Mouse (Mus musculus) heart, postnatal 0 days (tissue): Measurements from ENCODE around the gene Rasgrf2. TPM values are rescaled to one million over a fixed set of nuclear protein-coding genes. Genes with fewer than 3 reads are reported as not detected.

ENCODE experiments used
- ATAC-seq: fragments of 200-750 bp; cut with Nextera tagmentation; 2 replicates; pipeline ENCODE4 v1.8.0; 2017; ENCODE audit warnings: low read depth, moderate number of reproducible peaks, moderate library complexity; ENCODE audit not compliant: insufficient read depth
- DNase-seq: peaks from one replicate; pipeline ENCODE4 v3.0.0-alpha.2; 2016; ENCODE audit warnings: low spot score
- H3K27ac ChIP-seq: fragments of 300-500 bp; sonication (generic); 2 replicates; pipeline ENCODE4 v1.5.1; 2014; ENCODE audit warnings: low read depth, mild to moderate bottlenecking
- H3K27me3 ChIP-seq: fragments of 300-500 bp; sonication (generic); 2 replicates; pipeline ENCODE4 v1.6.1; 2014; ENCODE audit warnings: low read length, mixed read lengths; ENCODE audit not compliant: control insufficient read depth, insufficient read depth
- H3K36me3 ChIP-seq: fragments of 300-500 bp; sonication (generic); replicated peaks from 2 replicates; pipeline ENCODE4 v1.6.1; 2014; ENCODE audit warnings: low read length, mixed read lengths; ENCODE audit not compliant: control insufficient read depth, insufficient read depth
- H3K4me1 ChIP-seq: fragments of 300-500 bp; sonication (generic); 2 replicates; pipeline ENCODE4 v1.6.1; 2014; ENCODE audit warnings: antibody characterized with exemption; ENCODE audit not compliant: control insufficient read depth, insufficient read depth
- H3K4me2 ChIP-seq: fragments of 300-500 bp; sonication (generic); 2 replicates; pipeline ENCODE4 v1.6.1; 2014; ENCODE audit warnings: low read depth, mild to moderate bottlenecking, low read length, moderate library complexity
- H3K4me3 ChIP-seq: fragments of 300-500 bp; sonication (generic); 2 replicates; pipeline ENCODE4 v1.5.1; 2014; ENCODE audit warnings: low read depth, low read length
- H3K9ac ChIP-seq: fragments of 300-500 bp; sonication (generic); replicated peaks from 2 replicates; pipeline ENCODE4 v1.6.1; 2014; ENCODE audit warnings: low read depth, low read length, mixed read lengths
- H3K9me3 ChIP-seq: fragments of 300-500 bp; sonication (generic); replicated peaks from 2 replicates; pipeline ENCODE4 v1.6.1; 2016; ENCODE audit warnings: low read length; ENCODE audit not compliant: control insufficient read depth
- CTCF ChIP-seq: IDR thresholded peaks from 2 replicates; pipeline ENCODE4 v1.5.1; 2016; ENCODE audit warnings: antibody characterized with exemption, control low read depth, low read depth
- EP300 ChIP-seq: IDR thresholded peaks from 2 replicates; pipeline ENCODE4 v1.6.1; 2016; ENCODE audit warnings: antibody characterized with exemption, low read depth
- WGBS: fragments of 180-500 bp; shearing (Covaris S2); extraction: QIAGEN DNeasy Blood & Tissue Kit; methylation state at CpG from one replicate; pipeline ENCODE4 v1.1.7; 2014; 5-methylcytosine and 5-hydroxymethylcytosine counted together
- polyA plus RNA-seq: library from polyadenylated mRNA; unstranded; fragments of >200 nt; fragmentation: Nextera tagmentation; extraction: Ambion mirVana; gene quantifications from 2 replicates; pipeline ENCODE4 v1.2.1, GENCODE M21; 2015
- total RNA-seq: library from RNA; depleted of rRNA; stranded (reverse); fragments of >200 nt; gene quantifications from 2 replicates; pipeline ENCODE4 v1.2.3, GENCODE M21; 2014; ENCODE audit warnings: low replicate concordance

Rasgrf2 gene
- total and polyA plus RNA-seq, 2 experiments from 2014 or later = 0.34 to 1.8 TPM

- H3K4me3 ChIP-seq = no peak overlapping the region
- TF ChIP-seq CTCF = no peak
- no peak for TF ChIP-seq EP300
- H3K27me3 ChIP-seq = no peaks in the 10 kb centered on the region
- peak; percentile 15 for DNase-seq
- 61% methylated on average over 1 of the region's 1 CpGs for WGBS
- peaks cover 4% of the 10 kb centered on the region; the same call in 1 of the 2 replicates for H3K4me1 ChIP-seq
- no peak for ATAC-seq
- no peak overlapping the region for H3K9ac ChIP-seq
- no peaks in the 10 kb centered on the region for H3K9me3 ChIP-seq
- no peak overlapping the region for H3K4me2 ChIP-seq
- H3K36me3 ChIP-seq = no peaks in the 10 kb centered on the region
- H3K27ac ChIP-seq = no peak overlapping the region
Measured at GRCm38 (mm10) chr13:92073111-92073510, 58.3 kb downstream of the Rasgrf2 start.

- Histone ChIP-seq H3K9me3 (no peaks in the 10 kb centered on the region), H3K9ac (no peak overlapping the region), H3K27ac (no peak overlapping the region), H3K4me3 (no peak overlapping the region), H3K36me3 (no peaks in the 10 kb centered on the region), H3K4me1 (peaks cover 4% of the 10 kb centered on the region; the same call in 1 of the 2 replicates), H3K4me2 (no peak overlapping the region), H3K27me3 (no peaks in the 10 kb centered on the region)
- DNase-seq = no peak
- TF ChIP-seq EP300 (no peak), CTCF (no peak)
- no peak for ATAC-seq
Measured at GRCm38 (mm10) chr13:92068651-92069050, 62.8 kb downstream of the Rasgrf2 start.

GRCm38 (mm10) chr13:92067831-92068230 lies 63.6 kb downstream of the Rasgrf2 start:
- Histone ChIP-seq H3K27me3 (no peaks in the 10 kb centered on the region), H3K36me3 (no peaks in the 10 kb centered on the region), H3K9me3 (no peaks in the 10 kb centered on the region), H3K4me1 (no peaks in the 10 kb centered on the region), H3K9ac (no peak overlapping the region), H3K27ac (no peak overlapping the region), H3K4me2 (no peak overlapping the region), H3K4me3 (no peak overlapping the region)
- 51% methylated on average over 2 of the region's 2 CpGs for WGBS
- no peak for DNase-seq
- no peak for TF ChIP-seq EP300
- TF ChIP-seq CTCF = no peak
- no peak for ATAC-seq

GRCm38 (mm10) chr13:92053748-92054147 lies 77.7 kb downstream of the Rasgrf2 start:
- 90% methylated on average over 12 of the region's 12 CpGs for WGBS
- H3K9ac ChIP-seq = no peak overlapping the region
- no peaks in the 10 kb centered on the region for H3K9me3 ChIP-seq
- TF ChIP-seq CTCF (no peak), EP300 (no peak)
- DNase-seq = no peak
- H3K4me2 ChIP-seq = no peak overlapping the region
- no peak overlapping the region for H3K4me3 ChIP-seq
- no peak overlapping the region for H3K27ac ChIP-seq
- H3K27me3 ChIP-seq = no peaks in the 10 kb centered on the region
- H3K36me3 ChIP-seq = no peaks in the 10 kb centered on the region
- no peak for ATAC-seq
- no peaks in the 10 kb centered on the region for H3K4me1 ChIP-seq

- TF ChIP-seq EP300 (no peak), CTCF (no peak)
- H3K27me3 ChIP-seq = no peaks in the 10 kb centered on the region
- no peak overlapping the region for H3K9ac ChIP-seq
- WGBS = 69% methylated on average over 3 of the region's 3 CpGs
- H3K4me3 ChIP-seq = no peak overlapping the region
- no peak for ATAC-seq
- no peak for DNase-seq
- H3K36me3 ChIP-seq = no peaks in the 10 kb centered on the region
- no peak overlapping the region for H3K4me2 ChIP-seq
- no peaks in the 10 kb centered on the region for H3K9me3 ChIP-seq
- H3K27ac ChIP-seq = no peak overlapping the region
- no peaks in the 10 kb centered on the region for H3K4me1 ChIP-seq
Measured at GRCm38 (mm10) chr13:92053001-92053400, 78.5 kb downstream of the Rasgrf2 start.

- ATAC-seq (no peak), DNase-seq (no peak)
- Histone ChIP-seq H3K27me3 (no peaks in the 10 kb centered on the region), H3K4me3 (no peak overlapping the region), H3K27ac (no peak overlapping the region), H3K4me2 (no peak overlapping the region), H3K9ac (no peak overlapping the region), H3K36me3 (no peaks in the 10 kb centered on the region), H3K9me3 (no peaks in the 10 kb centered on the region), H3K4me1 (no peaks in the 10 kb centered on the region)
- WGBS = 80% methylated on average over 3 of the region's 3 CpGs
- TF ChIP-seq CTCF (no peak), EP300 (no peak)
Measured at GRCm38 (mm10) chr13:92051216-92051615, 80.2 kb downstream of the Rasgrf2 start.
